Mouse (Mus musculus) limb, embryonic 11.5 days (tissue): ENCODE results near the gene Fam205a1. TPM values are rescaled to one million over a fixed set of nuclear protein-coding genes. Genes with fewer than 3 reads are reported as not detected.
"Not testable (repeated sequence)": the region's sequence is repeated elsewhere in the genome, so short reads cannot be mapped to it uniquely, and the experiment has no call there.

Source experiments
- ATAC-seq: fragments of 200-750 bp; cut with Nextera tagmentation; 2 replicates; pipeline ENCODE4 v1.8.0; 2017; ENCODE audit warnings: low read depth; ENCODE audit not compliant: insufficient number of reproducible peaks, low FRiP score, low TSS enrichment
- DNase-seq: peaks from one replicate; pipeline ENCODE4 v3.0.0-alpha.2; 2015; ENCODE audit warnings: low spot score
- H3K27ac ChIP-seq: fragments of 300-500 bp; sonication (generic); replicated peaks from 2 replicates; pipeline ENCODE4 v1.5.1; 2014; ENCODE audit warnings: low read depth, mild to moderate bottlenecking, low read length
- H3K27me3 ChIP-seq: fragments of 300-500 bp; sonication (generic); 2 replicates; pipeline ENCODE4 v1.6.1; 2014; ENCODE audit warnings: mild to moderate bottlenecking, low read length, mixed read lengths; ENCODE audit not compliant: control insufficient read depth, insufficient read depth
- H3K36me3 ChIP-seq: fragments of 300-500 bp; sonication (generic); 2 replicates; pipeline ENCODE4 v1.6.1; 2014; ENCODE audit warnings: mild to moderate bottlenecking, low read length, moderate library complexity, mixed read lengths; ENCODE audit not compliant: control insufficient read depth, insufficient read depth
- H3K4me1 ChIP-seq: fragments of 300-500 bp; sonication (generic); 2 replicates; pipeline ENCODE4 v1.6.1; 2014; ENCODE audit warnings: low read length, mixed read lengths; ENCODE audit not compliant: control insufficient read depth, insufficient read depth
- H3K4me2 ChIP-seq: fragments of 300-500 bp; sonication (generic); 2 replicates; pipeline ENCODE4 v1.6.1; 2014; ENCODE audit warnings: low read depth, mild to moderate bottlenecking, moderate library complexity; ENCODE audit not compliant: severe bottlenecking
- H3K4me3 ChIP-seq: fragments of 300-500 bp; sonication (generic); 2 replicates; pipeline ENCODE4 v1.5.1; 2014; ENCODE audit warnings: low read depth, low read length
- H3K9ac ChIP-seq: fragments of 300-500 bp; sonication (generic); 2 replicates; pipeline ENCODE4 v1.6.1; 2014; ENCODE audit warnings: mild to moderate bottlenecking, low read length
- H3K9me3 ChIP-seq: fragments of 300-500 bp; sonication (generic); 2 replicates; pipeline ENCODE4 v1.6.1; 2016; ENCODE audit warnings: low read length; ENCODE audit not compliant: control insufficient read depth
- WGBS: fragments of 180-500 bp; shearing (Covaris S2); extraction: QIAGEN DNeasy Blood & Tissue Kit; methylation state at CpG from one replicate; pipeline ENCODE4 v1.1.7; 2014; 5-methylcytosine and 5-hydroxymethylcytosine counted together
- polyA plus RNA-seq: library from polyadenylated mRNA; unstranded; fragments of >200 nt; fragmentation: Nextera tagmentation; extraction: Ambion mirVana; gene quantifications from 2 replicates; pipeline ENCODE4 v1.2.1, GENCODE M21; 2014

Fam205a1 gene
- polyA plus RNA-seq: 0.07 TPM in 1 of 2 replicates, not detected in the other

- H3K27me3 ChIP-seq, H3K4me3 ChIP-seq, H3K36me3 ChIP-seq, H3K9me3 ChIP-seq, DNase-seq, H3K9ac ChIP-seq, H3K27ac ChIP-seq, H3K4me2 ChIP-seq, H3K4me1 ChIP-seq, ATAC-seq: not testable (repeated sequence)
- WGBS: no CpG with 5 or more reads among the region's 1 CpGs
Measured at GRCm38 (mm10) chr4:42853788-42854187, at the start of gene Fam205a1. Fam205a1 (minus strand) TSS chr4:42853888.

DNA sequence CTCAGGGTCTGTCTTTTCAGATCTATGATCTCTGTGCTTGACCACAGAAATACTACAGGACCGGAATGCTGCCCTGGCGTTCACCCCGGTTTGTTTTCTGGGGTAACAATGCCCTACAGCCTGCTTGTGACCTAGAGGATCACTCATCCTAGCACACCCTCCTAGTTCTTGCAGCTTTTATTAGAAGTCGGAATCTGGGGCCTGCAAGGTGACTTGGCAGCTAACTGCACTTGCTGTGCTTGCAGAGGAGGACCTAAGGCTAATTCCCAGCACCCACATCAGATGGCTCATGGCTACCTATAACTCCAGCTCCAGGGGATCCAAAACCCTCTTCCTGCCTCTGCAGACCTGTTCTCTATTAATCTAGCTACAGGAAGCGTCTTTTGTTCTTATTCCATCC is 49.0 kb upstream of the Fam205a1 start:
- Histone ChIP-seq H3K36me3 (no peaks in the 10 kb centered on the region), H3K4me1 (no peaks in the 10 kb centered on the region), H3K4me3 (no peak overlapping the region), H3K9ac (no peak overlapping the region), H3K27me3 (no peaks in the 10 kb centered on the region), H3K4me2 (no peak overlapping the region), H3K27ac (no peak overlapping the region), H3K9me3 (no peaks in the 10 kb centered on the region)
- 90% methylated on average over 5 of the region's 5 CpGs for WGBS
- DNase-seq (no peak), ATAC-seq (no peak)

- no peaks in the 10 kb centered on the region for H3K36me3 ChIP-seq
- no peak overlapping the region for H3K4me3 ChIP-seq
- H3K9ac ChIP-seq: no peak overlapping the region
- ATAC-seq: no peak
- H3K4me2 ChIP-seq: no peak overlapping the region
- H3K27me3 ChIP-seq: no peaks in the 10 kb centered on the region
- DNase-seq: peak; percentile 34
- WGBS: 58% methylated on average over 9 of the region's 9 CpGs
- H3K4me1 ChIP-seq: no peaks in the 10 kb centered on the region
- H3K27ac ChIP-seq: no peak overlapping the region
- no peaks in the 10 kb centered on the region for H3K9me3 ChIP-seq
Measured at GRCm38 (mm10) chr4:42902174-42902573, 48.5 kb upstream of the Fam205a1 start.

- Histone ChIP-seq H3K27me3 (no peaks in the 10 kb centered on the region), H3K36me3 (no peaks in the 10 kb centered on the region), H3K9ac (no peak overlapping the region), H3K4me2 (no peak overlapping the region), H3K27ac (no peak overlapping the region), H3K4me1 (no peaks in the 10 kb centered on the region), H3K9me3 (no peaks in the 10 kb centered on the region), H3K4me3 (no peak overlapping the region)
- WGBS: 65% methylated on average over 5 of the region's 5 CpGs
- no peak for ATAC-seq
- DNase-seq: no peak
Measured at GRCm38 (mm10) chr4:42900878-42901277, 47.2 kb upstream of the Fam205a1 start.

GRCm38 (mm10) chr4:42898914-42899313 is 45.2 kb upstream of the Fam205a1 start:
- whole genome bisulfite sequencing: 47% methylated on average over 3 of the region's 3 CpGs
- Histone ChIP-seq H3K4me2 (no peak overlapping the region), H3K9me3 (no peaks in the 10 kb centered on the region), H3K27me3 (no peaks in the 10 kb centered on the region), H3K36me3 (no peaks in the 10 kb centered on the region), H3K27ac (no peak overlapping the region), H3K4me1 (no peaks in the 10 kb centered on the region), H3K4me3 (no peak overlapping the region), H3K9ac (no peak overlapping the region)
- DNase-seq (no peak), ATAC-seq (no peak)

GRCm38 (mm10) chr4:42895118-42895517 is 41.4 kb upstream of the Fam205a1 start:
- Histone ChIP-seq H3K4me1 (no peaks in the 10 kb centered on the region), H3K9ac (no peak overlapping the region), H3K4me2 (no peak overlapping the region), H3K9me3 (no peaks in the 10 kb centered on the region), H3K27me3 (no peaks in the 10 kb centered on the region), H3K27ac (no peak overlapping the region), H3K4me3 (no peak overlapping the region), H3K36me3 (no peaks in the 10 kb centered on the region)
- WGBS: 85% methylated on average over 7 of the region's 7 CpGs
- ATAC-seq: no peak
- no peak for DNase-seq

DNA sequence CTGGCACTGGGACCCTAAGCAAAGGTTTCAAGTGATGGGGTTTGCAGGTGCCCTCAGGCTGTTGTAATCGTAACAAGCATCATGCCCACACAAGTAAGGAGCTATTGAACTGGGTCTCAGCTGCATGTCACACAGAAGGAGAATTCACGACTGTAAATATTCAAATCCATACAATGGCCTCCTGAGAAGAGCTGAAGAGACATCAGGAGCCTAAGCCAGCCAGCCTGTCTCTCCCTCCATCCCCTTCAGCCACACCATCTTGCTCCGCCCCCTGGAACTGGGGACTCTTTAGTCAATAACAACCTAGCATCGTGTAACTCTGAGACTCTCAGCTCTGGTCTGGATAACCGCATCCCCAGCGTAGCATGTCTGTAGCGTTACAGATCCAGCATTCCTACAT is 37.5 kb upstream of the Fam205a1 start:
- Histone ChIP-seq H3K9me3 (no peaks in the 10 kb centered on the region), H3K4me1 (no peaks in the 10 kb centered on the region), H3K36me3 (no peaks in the 10 kb centered on the region), H3K4me2 (no peak overlapping the region), H3K27ac (no peak overlapping the region), H3K4me3 (no peak overlapping the region), H3K9ac (no peak overlapping the region), H3K27me3 (no peaks in the 10 kb centered on the region)
- ATAC-seq (no peak), DNase-seq (no peak)
- 54% methylated on average over 7 of the region's 7 CpGs for WGBS

DNA sequence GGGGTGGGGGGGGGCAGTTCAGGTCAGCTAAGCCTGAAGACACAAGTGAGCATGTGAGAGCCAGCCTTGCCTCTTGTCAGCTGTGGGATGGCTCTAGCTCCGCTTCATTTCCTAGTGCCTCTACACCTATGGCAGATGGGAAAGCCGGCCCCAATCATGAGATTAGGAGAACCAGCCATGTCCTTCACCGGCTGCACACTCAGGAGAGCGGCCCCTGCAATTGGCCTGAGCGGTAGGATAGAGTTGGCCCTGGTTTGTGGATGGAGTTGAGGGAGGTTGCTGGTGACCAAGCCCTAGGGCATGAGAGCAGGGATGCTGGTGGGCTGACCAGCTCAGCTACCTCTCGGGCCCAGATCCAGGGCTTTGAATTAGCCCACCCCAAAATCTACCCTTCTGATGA is 35.1 kb upstream of the Fam205a1 start:
- WGBS: 91% methylated on average over 6 of the region's 6 CpGs
- Histone ChIP-seq H3K4me1 (no peaks in the 10 kb centered on the region), H3K36me3 (no peaks in the 10 kb centered on the region), H3K27ac (no peak overlapping the region), H3K9ac (no peak overlapping the region), H3K4me3 (no peak overlapping the region), H3K4me2 (no peak overlapping the region), H3K27me3 (no peaks in the 10 kb centered on the region), H3K9me3 (no peaks in the 10 kb centered on the region)
- DNase-seq: no peak
- ATAC-seq: no peak

- Histone ChIP-seq H3K27ac (no peak overlapping the region), H3K36me3 (no peaks in the 10 kb centered on the region), H3K27me3 (no peaks in the 10 kb centered on the region), H3K4me3 (no peak overlapping the region), H3K4me1 (no peaks in the 10 kb centered on the region), H3K9ac (no peak overlapping the region), H3K9me3 (no peaks in the 10 kb centered on the region), H3K4me2 (no peak overlapping the region)
- WGBS: 93% methylated on average over 6 of the region's 6 CpGs
- no peak for DNase-seq
- no peak for ATAC-seq
Measured at GRCm38 (mm10) chr4:42886926-42887325, 33.2 kb upstream of the Fam205a1 start.
